Mouse (Mus musculus) gastrocnemius, adult 2 months (tissue): ENCODE data around the gene Dmgdh. TPM values are rescaled to one million over a fixed set of nuclear protein-coding genes. Genes with fewer than 3 reads are reported as not detected.

Source experiments
- DNase-seq: peaks from one replicate; pipeline ENCODE4 v3.0.0; 2022
- H3K27ac ChIP-seq: fragments of 200-600 bp; 2 replicates; pipeline ENCODE4 v1.8.1; 2022; ENCODE audit warnings: mild to moderate bottlenecking
- H3K4me3 ChIP-seq: fragments of 200-600 bp; 2 replicates; pipeline ENCODE4 v1.8.1; 2022; ENCODE audit warnings: mild to moderate bottlenecking, moderate library complexity
- CTCF ChIP-seq: fragments of 200-600 bp; IDR thresholded peaks from 2 replicates; pipeline ENCODE4 v1.8.1; 2022; ENCODE audit warnings: antibody characterized with exemption, mild to moderate bottlenecking, moderate library complexity
- intact Hi-C: fragments of 180-260 bp; cut with DNase I; formaldehyde crosslinking; loops from one replicate; pipeline ENCODE4 v1.15.1; 2025
- microRNA-seq: library from miRNA; unstranded; fragments of <30 nt; microRNA quantifications from one replicate; pipeline ENCODE4 v1.2.0, GENCODE M21; 2021
- total RNA-seq, 2 experiments: library from RNA; stranded (reverse); gene quantifications; 2 replicates each; pipeline ENCODE4 v1.2.3; 2021

Gene Dmgdh
- total RNA-seq, 2 experiments from 2014 or later = not detected

DNA sequence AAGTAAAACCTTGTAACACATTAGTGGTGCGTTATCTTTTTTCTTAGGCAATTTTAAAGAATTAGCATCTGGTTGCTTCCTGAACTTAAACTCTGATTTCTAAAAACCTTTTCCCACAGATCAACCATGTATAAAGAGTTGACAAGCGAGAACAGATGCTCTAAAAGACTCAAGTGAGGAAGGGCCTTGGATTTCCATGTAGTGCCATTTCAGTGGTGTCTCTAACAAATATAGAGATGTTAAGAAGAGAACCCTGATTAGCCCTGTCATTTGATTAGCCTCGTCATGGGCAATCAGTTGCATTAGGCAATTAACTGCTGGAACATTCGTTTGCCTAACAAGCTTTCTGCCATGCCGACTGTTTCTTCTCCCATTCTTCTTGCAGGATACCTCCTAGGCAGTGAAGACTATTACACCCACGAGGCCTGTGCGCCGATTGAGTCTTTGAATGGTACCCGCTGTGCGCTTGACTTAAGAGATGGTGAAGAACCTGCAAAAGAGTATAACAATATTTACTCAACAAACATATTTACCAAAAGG lies 119.5 kb downstream of the Dmgdh start:
- Histone ChIP-seq H3K4me3 (no peak overlapping the region), H3K27ac (no peak overlapping the region)
- no peak for DNase-seq
- TF ChIP-seq CTCF = no peak
- intact Hi-C loops = loop anchor here (5.0 to 10.0 kb wide), 3 partner anchors 264 to 411 kb away; partner anchors contain the start of gene Lhfpl2

DNA sequence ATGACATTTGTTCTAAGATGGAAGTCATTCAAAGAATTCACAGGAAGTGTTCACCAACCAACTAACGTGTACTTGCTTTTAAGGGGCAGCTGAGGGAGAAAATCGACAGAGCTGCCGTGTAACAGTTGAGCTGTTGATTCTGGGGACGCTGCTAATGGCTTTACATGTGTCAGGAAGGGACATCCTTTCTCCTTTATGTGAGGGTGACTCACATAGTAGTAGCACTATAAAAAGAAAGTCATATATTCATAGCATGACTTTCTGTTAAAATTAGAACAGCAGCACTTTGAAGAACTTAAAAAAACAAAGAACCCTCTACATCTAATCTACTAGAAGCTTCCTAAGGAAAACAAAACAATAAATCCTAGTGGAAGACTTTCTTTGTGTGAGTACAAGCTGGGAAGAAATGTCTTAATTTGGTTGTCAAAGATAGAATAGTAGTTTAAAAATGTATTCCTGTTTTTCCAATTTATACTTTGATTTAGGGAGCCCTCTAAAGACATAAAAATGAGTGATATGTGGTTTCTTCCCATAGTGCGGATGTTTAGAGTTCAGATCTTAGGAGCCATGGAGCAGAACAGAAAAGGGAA lies 122.9 kb downstream of the Dmgdh start:
- Histone ChIP-seq H3K27ac (no peak overlapping the region), H3K4me3 (no peak overlapping the region)
- intact Hi-C loops = loop anchor here (10.0 kb wide), 1 partner anchor 408 kb away; no protein-coding TSS in a partner anchor
- DNase-seq = no peak
- no peak for TF ChIP-seq CTCF

Small RNAs within 50 kb of the gene (microRNA-seq; reads per million reads assigned to microRNA genes)
- gene Mir5624 = not detected

Other genes starting within 250 kb of the Dmgdh start
- gene Jmy, start 174.6 kb upstream of the Dmgdh start, total RNA-seq = 10 to 100 TPM; 32.8 to 33.8 TPM
- not detected for gene Bhmt, start 36.5 kb upstream of the Dmgdh start, total RNA-seq
- not detected for gene Bhmt2, start 131 bp upstream of the Dmgdh start, total RNA-seq
- gene Arsb, start 97.2 kb downstream of the Dmgdh start, total RNA-seq = 1 to 10 TPM; 2.4 to 3.3 TPM